Mouse (Mus musculus) intestine, postnatal 0 days (tissue): ENCODE measurements around the gene Slc44a5. TPM values are rescaled to one million over a fixed set of nuclear protein-coding genes. Genes with fewer than 3 reads are reported as not detected.

Experiments
- ATAC-seq: fragments of 200-750 bp; cut with Nextera tagmentation; 2 replicates; pipeline ENCODE4 v1.8.0; 2017; ENCODE audit warnings: mild to moderate bottlenecking, moderate TSS enrichment, moderate library complexity
- H3K27ac ChIP-seq: fragments of 300-500 bp; sonication (generic); 2 replicates; pipeline ENCODE4 v1.5.1; 2014; ENCODE audit warnings: mild to moderate bottlenecking, low read depth, low read length, moderate library complexity
- H3K27me3 ChIP-seq: fragments of 300-500 bp; sonication (generic); replicated peaks from 2 replicates; pipeline ENCODE4 v1.6.1; 2014; ENCODE audit warnings: low read length, mixed read lengths; ENCODE audit not compliant: control insufficient read depth, insufficient read depth
- H3K36me3 ChIP-seq: fragments of 300-500 bp; sonication (generic); 2 replicates; pipeline ENCODE4 v1.6.1; 2014; ENCODE audit warnings: mild to moderate bottlenecking, moderate library complexity; ENCODE audit not compliant: control insufficient read depth, insufficient read depth
- H3K4me1 ChIP-seq: fragments of 300-500 bp; sonication (generic); replicated peaks from 2 replicates; pipeline ENCODE4 v1.6.1; 2014; ENCODE audit warnings: antibody characterized with exemption, low read length, mixed read lengths; ENCODE audit not compliant: control insufficient read depth, insufficient read depth
- H3K4me2 ChIP-seq: fragments of 300-500 bp; sonication (generic); replicated peaks from 2 replicates; pipeline ENCODE4 v1.6.1; 2014; ENCODE audit warnings: low read depth, mild to moderate bottlenecking, moderate library complexity
- H3K4me3 ChIP-seq: fragments of 300-500 bp; sonication (generic); 2 replicates; pipeline ENCODE4 v1.5.1; 2014; ENCODE audit warnings: low read depth, low read length
- H3K9ac ChIP-seq: fragments of 300-500 bp; sonication (generic); 2 replicates; pipeline ENCODE4 v1.6.1; 2014; ENCODE audit warnings: mild to moderate bottlenecking, low read depth, low read length
- H3K9me3 ChIP-seq: fragments of 300-500 bp; sonication (generic); 2 replicates; pipeline ENCODE4 v1.6.1; 2016; ENCODE audit warnings: mixed run types; ENCODE audit not compliant: control insufficient read depth
- CTCF ChIP-seq: sonication (generic); IDR thresholded peaks from 2 replicates; pipeline ENCODE4 v1.5.1; 2016; ENCODE audit warnings: low read depth, mild to moderate bottlenecking, control low read depth, antibody characterized with exemption, moderate library complexity
- WGBS: fragments of 180-500 bp; shearing (Covaris S2); extraction: QIAGEN DNeasy Blood & Tissue Kit; methylation state at CpG from one replicate; pipeline ENCODE4 v1.1.7; 2014; 5-methylcytosine and 5-hydroxymethylcytosine counted together
- polyA plus RNA-seq: library from polyadenylated mRNA; unstranded; fragments of >200 nt; fragmentation: Nextera tagmentation; extraction: Ambion mirVana; gene quantifications from 2 replicates; pipeline ENCODE4 v1.2.1, GENCODE M21; 2015

Gene Slc44a5
- polyA plus RNA-seq, 1 experiment from 2014 or later, result 0.43 TPM

DNA sequence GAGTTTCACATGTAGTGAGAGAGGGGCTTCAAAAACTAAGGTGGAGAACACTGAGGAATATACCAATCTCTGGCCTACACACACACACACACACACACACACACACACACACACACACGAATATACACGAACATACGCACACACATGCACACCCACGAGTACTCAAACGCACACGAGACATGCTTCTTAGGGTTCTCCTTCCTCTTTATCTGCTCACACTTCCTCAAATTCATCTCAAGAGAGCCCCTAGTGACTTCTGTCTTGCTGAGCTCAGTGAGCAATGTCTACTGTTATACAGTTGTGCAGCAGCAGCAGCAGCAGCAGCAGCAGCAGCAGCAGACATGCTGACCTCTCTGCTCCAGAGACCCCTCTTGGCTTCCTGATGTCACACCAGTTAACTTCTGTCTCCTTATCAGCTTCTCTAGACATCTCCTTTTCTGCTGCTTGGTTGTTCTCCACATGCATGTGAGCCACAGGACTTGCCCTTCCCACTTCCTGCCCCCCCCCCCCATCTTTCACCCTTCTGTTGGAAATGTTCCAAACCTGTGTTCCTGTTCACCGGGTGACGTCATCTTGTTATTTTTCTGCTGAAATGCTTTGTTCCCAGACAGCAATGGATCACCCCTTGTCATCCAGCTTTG, 204.5 kb downstream of the Slc44a5 start:
- TF ChIP-seq CTCF, result no peak

DNA sequence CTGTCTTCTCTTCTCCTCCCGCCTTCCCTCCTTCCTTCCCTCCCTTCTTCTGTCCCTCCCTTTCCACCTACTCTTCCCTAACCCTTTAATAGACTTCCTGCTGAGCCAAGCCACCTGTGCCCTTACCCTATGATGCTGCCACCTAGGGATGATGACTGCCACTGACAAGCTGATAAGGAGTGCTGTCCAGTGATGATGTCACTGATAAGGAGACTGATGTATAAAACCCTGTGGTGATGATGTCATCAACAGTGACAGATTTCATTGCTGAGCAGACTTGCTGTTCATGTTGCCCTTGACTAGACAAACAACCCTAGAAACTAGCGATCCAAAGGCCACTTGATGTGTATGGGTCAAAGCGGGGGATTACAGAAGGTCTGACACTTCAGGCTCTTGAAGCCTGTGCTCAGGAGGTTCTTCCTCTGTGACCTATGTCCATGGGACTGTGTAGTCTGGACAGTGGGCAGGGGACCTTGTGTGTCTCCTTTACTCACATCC, 206.2 kb downstream of the Slc44a5 start:
- Histone ChIP-seq H3K27me3 (no peaks in the 10 kb centered on the region), H3K4me1 (no peaks in the 10 kb centered on the region), H3K9ac (no peak overlapping the region), H3K9me3 (no peaks in the 10 kb centered on the region), H3K36me3 (no peaks in the 10 kb centered on the region), H3K27ac (no peak overlapping the region), H3K4me2 (no peak overlapping the region), H3K4me3 (no peak overlapping the region)
- WGBS, result 97% methylated on average over 2 of the region's 3 CpGs
- no peak for TF ChIP-seq CTCF
- no peak for ATAC-seq

More for the DNA sequence above, 204.5 kb downstream of the Slc44a5 start:
- ATAC-seq, result no peak
- H3K9me3 ChIP-seq, result no peaks in the 10 kb centered on the region
- H3K4me1 ChIP-seq, result no peaks in the 10 kb centered on the region
- no peaks in the 10 kb centered on the region for H3K36me3 ChIP-seq
- no peaks in the 10 kb centered on the region for H3K27me3 ChIP-seq
- H3K27ac ChIP-seq, result no peak overlapping the region
- H3K4me3 ChIP-seq, result no peak overlapping the region
- H3K4me2 ChIP-seq, result no peak overlapping the region
- WGBS, result 68% methylated on average over 8 of the region's 8 CpGs
- no peak overlapping the region for H3K9ac ChIP-seq

DNA sequence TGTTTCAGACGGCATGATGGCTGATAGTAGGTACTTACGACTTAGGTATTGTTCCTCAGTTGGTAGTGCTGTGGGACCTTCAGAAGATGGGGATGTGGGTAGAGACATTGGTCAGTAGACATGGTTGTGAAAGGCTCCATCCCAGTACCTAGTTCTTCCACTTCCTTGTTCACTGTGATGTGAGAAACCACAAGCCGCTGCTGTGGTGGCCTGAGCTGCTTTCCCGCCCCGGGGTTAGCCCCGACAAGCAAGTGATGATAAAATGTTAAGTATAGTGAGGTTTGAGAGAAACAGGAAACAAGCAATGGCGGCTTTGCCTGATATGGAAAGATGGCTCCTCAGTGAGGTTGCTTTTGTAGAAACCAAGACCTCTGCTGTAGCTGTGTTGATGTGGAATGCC, 209.8 kb downstream of the Slc44a5 start:
- H3K27me3 ChIP-seq, result no peaks in the 10 kb centered on the region
- H3K4me2 ChIP-seq, result no peak overlapping the region
- H3K36me3 ChIP-seq, result no peaks in the 10 kb centered on the region
- no peaks in the 10 kb centered on the region for H3K4me1 ChIP-seq
- no peaks in the 10 kb centered on the region for H3K9me3 ChIP-seq
- no peak overlapping the region for H3K27ac ChIP-seq
- H3K4me3 ChIP-seq, result no peak overlapping the region
- H3K9ac ChIP-seq, result no peak overlapping the region
- no peak for ATAC-seq
- 88% methylated on average over 7 of the region's 7 CpGs for WGBS
- no peak for TF ChIP-seq CTCF

DNA sequence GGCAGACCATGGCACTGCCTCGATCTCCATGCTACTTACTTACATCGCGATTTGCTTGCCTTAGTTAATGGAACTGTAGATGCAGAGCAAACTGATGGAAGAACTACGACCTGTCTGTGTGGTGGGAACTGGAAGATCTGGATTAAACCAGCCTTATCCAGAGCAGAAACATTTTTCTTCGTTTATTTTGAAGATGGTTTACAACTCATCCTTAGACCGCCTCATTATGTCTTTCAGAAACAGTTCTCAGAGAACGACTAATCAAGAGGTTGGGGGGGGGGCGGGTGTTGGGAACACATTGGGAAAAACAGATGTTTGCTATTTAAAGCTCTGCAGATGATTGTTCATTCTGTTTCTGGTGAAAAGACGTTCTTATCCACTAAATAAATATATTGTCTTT, 210.7 kb downstream of the Slc44a5 start:
- Histone ChIP-seq H3K27me3 (no peaks in the 10 kb centered on the region), H3K27ac (no peak overlapping the region), H3K9me3 (no peaks in the 10 kb centered on the region), H3K4me1 (no peaks in the 10 kb centered on the region), H3K4me2 (no peak overlapping the region), H3K4me3 (no peak overlapping the region), H3K9ac (no peak overlapping the region), H3K36me3 (no peaks in the 10 kb centered on the region)
- no peak for ATAC-seq
- no peak for TF ChIP-seq CTCF
- WGBS, result 73% methylated on average over 9 of the region's 9 CpGs

DNA sequence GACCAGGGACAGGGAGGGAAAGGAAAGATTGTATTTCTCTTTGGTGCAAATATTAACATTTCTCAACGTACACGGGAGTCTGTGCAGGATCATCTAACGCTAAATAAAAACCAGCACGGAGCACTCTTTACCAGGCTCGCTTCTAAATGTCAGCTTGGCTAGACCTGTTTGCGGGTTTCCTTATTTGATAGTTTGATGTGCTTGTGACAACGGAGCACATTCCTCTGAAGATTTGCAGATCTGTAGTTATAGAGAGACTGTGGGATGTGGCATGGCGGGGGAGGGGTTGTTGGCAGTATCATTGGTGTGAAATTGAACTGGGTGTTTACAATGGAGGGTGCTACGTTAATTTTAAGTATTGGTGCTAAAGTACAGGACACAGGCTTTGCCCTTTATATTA, 215.4 kb downstream of the Slc44a5 start:
- no peak for ATAC-seq
- no peak overlapping the region for H3K4me2 ChIP-seq
- H3K4me3 ChIP-seq, result no peak overlapping the region
- H3K4me1 ChIP-seq, result no peaks in the 10 kb centered on the region
- no peak overlapping the region for H3K9ac ChIP-seq
- H3K9me3 ChIP-seq, result no peaks in the 10 kb centered on the region
- H3K27me3 ChIP-seq, result no peaks in the 10 kb centered on the region
- no peaks in the 10 kb centered on the region for H3K36me3 ChIP-seq
- TF ChIP-seq CTCF, result no peak
- WGBS, result 31% methylated on average over 9 of the region's 9 CpGs
- H3K27ac ChIP-seq, result no peak overlapping the region

DNA sequence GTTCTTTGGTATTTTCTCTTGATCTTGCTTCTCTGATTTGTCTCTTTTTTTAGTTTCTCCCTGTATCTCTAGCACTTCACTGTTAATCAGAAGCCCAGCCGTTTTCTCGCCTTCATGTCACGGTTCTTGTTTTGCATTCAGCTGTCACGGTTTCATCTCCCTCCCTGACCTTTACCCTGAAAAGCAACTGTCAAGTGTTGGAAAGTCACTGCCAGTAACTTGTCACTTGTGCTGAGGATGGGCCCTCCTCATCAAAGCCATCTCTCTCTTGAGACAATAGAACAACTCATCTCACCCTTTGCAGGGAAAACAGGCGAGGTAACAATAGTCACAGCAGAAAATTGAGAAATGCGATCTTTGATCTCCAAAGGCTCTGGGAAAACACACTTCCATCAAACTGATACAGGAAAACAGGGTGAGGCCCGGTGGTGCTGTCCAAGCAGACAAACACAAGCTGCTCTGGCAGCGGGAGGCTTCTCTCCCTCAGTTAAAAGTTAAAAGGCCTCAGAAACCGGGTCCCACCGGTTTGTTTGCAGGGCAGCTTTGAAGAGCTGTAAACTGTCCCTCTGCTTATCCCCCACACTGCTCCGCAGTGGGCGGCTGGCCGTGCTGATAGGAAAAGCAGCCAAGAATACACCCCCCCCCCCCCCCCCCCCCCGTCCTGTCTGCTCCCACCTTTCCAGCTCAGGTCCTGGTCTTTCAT, 219.2 kb downstream of the Slc44a5 start:
- Histone ChIP-seq H3K9me3 (no peaks in the 10 kb centered on the region), H3K4me2 (no peak overlapping the region), H3K27ac (no peak overlapping the region), H3K4me1 (no peaks in the 10 kb centered on the region), H3K9ac (no peak overlapping the region), H3K4me3 (no peak overlapping the region), H3K36me3 (no peaks in the 10 kb centered on the region), H3K27me3 (no peaks in the 10 kb centered on the region)
- ATAC-seq, result no peak
- TF ChIP-seq CTCF, result no peak
- WGBS, result 15% methylated on average over 13 of the region's 14 CpGs
